Mouse (Mus musculus) yolk sac, embryonic 10.5 days (tissue): ENCODE results near the gene Dnal1.

ENCODE experiments used
- DNase-seq: peaks from one replicate; pipeline ENCODE4 v3.0.0-alpha.2; 2017; ENCODE audit warnings: low spot score

Dnal1 gene

GRCm38 (mm10) chr12:84163133-84163532, 49.0 kb downstream of the Dnal1 start:
- DNase-seq: no peak

GRCm38 (mm10) chr12:84163586-84164110, 49.5 kb downstream of the Dnal1 start:
- no peak for DNase-seq

- DNase-seq: no peak
These were observed 51.6 kb downstream of the Dnal1 start for GRCm38 (mm10) chr12:84165631-84166373.

GRCm38 (mm10) chr12:84170610-84171009, 56.4 kb downstream of the Dnal1 start:
- no peak for DNase-seq

- DNase-seq: no peak
These were observed 58.0 kb downstream of the Dnal1 start for GRCm38 (mm10) chr12:84172216-84172615.

- no peak for DNase-seq
These were observed 58.7 kb downstream of the Dnal1 start for GRCm38 (mm10) chr12:84172862-84173261.

GRCm38 (mm10) chr12:84173309-84173915, 59.2 kb downstream of the Dnal1 start:
- no peak for DNase-seq

GRCm38 (mm10) chr12:84174190-84174811, 60.1 kb downstream of the Dnal1 start:
- no peak for DNase-seq

- peak; percentile 76 for DNase-seq
These were observed 60.7 kb downstream of the Dnal1 start for GRCm38 (mm10) chr12:84174871-84175270.

GRCm38 (mm10) chr12:84175659-84176061, 61.5 kb downstream of the Dnal1 start:
- peak; percentile 92 for DNase-seq

GRCm38 (mm10) chr12:84176126-84176769, 62.1 kb downstream of the Dnal1 start:
- no peak for DNase-seq

GRCm38 (mm10) chr12:84176886-84177765, 63.0 kb downstream of the Dnal1 start:
- DNase-seq: no peak

- no peak for DNase-seq
These were observed 63.9 kb downstream of the Dnal1 start for GRCm38 (mm10) chr12:84178052-84178451.

GRCm38 (mm10) chr12:84178652-84179445, 64.7 kb downstream of the Dnal1 start:
- no peak for DNase-seq

GRCm38 (mm10) chr12:84180090-84180489, 65.9 kb downstream of the Dnal1 start:
- DNase-seq: no peak

GRCm38 (mm10) chr12:84180701-84181435, 66.7 kb downstream of the Dnal1 start:
- no peak for DNase-seq

- DNase-seq: no peak
These were observed 67.8 kb downstream of the Dnal1 start for GRCm38 (mm10) chr12:84181999-84182398.

GRCm38 (mm10) chr12:84184979-84185378, 70.8 kb downstream of the Dnal1 start:
- DNase-seq: no peak

- no peak for DNase-seq
These were observed 71.4 kb downstream of the Dnal1 start for GRCm38 (mm10) chr12:84185547-84185946.

- no peak for DNase-seq
These were observed 72.4 kb downstream of the Dnal1 start for GRCm38 (mm10) chr12:84186536-84186935.
